Mouse (Mus musculus): ENCODE measurements around the gene Rtkn. TPM values are rescaled to one million over a fixed set of nuclear protein-coding genes. Genes with fewer than 3 reads are reported as not detected.

The Rtkn gene
- polyA plus RNA-seq, 1 experiment from 2014 or later, result 79.5 TPM

DNA sequence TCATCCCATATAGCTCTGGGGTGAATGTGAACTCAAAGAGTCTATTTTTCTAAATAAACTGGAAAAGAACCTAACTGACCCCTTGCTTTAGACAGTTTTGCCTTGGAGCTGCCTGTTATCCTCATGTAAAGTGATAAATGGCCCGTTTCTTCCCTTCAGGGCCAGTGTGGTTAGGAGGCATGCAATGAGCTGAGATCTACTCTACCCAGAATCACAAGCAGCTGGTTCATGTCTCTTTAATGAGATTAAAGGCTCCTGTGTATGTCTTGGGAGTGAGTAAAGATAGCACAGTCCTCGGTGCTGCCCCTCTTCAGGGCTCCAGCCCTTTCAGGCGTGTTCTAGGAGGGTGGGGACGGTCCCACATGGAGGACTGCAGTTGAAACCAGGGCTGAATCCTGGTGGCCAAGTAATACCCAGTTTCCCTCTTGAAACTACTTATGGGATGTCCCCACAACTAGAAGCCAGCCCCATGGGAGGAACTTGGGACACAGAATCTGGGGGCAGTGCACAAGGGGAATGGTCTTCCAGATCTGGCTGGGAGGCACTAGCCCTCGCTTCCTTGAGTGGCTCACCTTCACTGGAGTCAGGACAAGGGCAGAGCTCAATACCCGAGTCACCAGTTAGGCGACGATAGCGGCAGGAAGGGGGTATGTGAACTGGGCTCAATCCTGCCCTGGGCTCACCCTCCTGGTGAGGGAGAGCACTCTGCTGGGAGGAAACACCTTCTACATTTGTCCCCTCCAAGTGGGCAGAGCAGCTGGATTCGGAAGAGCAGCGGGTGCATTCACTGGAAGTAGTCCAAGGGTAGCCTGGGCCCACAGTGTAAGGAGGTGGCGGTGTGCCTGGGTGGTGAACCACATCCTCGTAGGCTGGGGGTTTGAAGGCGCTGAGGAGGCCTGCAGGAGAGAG is 16.2 kb upstream of the Rtkn start:
- 81% methylated on average over 14 of the region's 14 CpGs for WGBS
- Histone ChIP-seq H3K9ac (no peak overlapping the region), H3K4me3 (no peak overlapping the region), H3K4me2 (no peak overlapping the region), H3K27ac (no peak overlapping the region), H3K36me3 (peaks cover 30% of the 10 kb centered on the region), H3K27me3 (no peaks in the 10 kb centered on the region), H3K9me3 (no peaks in the 10 kb centered on the region), H3K4me1 (peaks cover 65% of the 10 kb centered on the region)
- ATAC-seq (ENCODE audit: insufficient number of reproducible peaks, low FRiP score, low TSS enrichment, low read depth), result no peak

DNA sequence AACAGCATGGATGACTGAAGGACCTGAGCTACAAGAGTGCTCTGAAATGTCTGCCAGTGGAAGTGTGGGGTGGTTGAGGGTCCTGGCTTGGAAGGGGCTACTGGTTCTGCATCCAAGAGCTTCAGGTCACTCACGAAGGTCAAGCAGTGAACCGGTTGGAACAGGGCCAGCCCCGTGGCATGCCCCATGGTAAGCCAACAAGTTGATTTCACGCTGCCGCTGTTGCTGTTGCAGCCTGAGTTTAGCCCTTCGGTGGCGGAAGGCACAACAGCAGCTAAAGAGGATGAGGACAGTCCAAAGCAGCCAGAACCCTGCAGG is 15.6 kb upstream of the Rtkn start:
- Histone ChIP-seq H3K9ac (no peak overlapping the region), H3K36me3 (peaks cover 30% of the 10 kb centered on the region), H3K27me3 (no peaks in the 10 kb centered on the region), H3K4me3 (peak overlapping the region; percentile 79; the same call in 1 of the 2 replicates), H3K27ac (no peak overlapping the region), H3K4me1 (peaks cover 67% of the 10 kb centered on the region), H3K4me2 (no peak overlapping the region), H3K9me3 (no peaks in the 10 kb centered on the region)
- WGBS, result 73% methylated on average over 7 of the region's 7 CpGs
- ATAC-seq (ENCODE audit: insufficient number of reproducible peaks, low FRiP score, low TSS enrichment, low read depth), result no peak

- Histone ChIP-seq H3K4me3 (peak within 1 kb of the TSS; percentile 79), H3K4me1 (peaks cover 66% of the 10 kb centered on the region), H3K4me2 (peak within 1 kb of the TSS; percentile 92), H3K9me3 (no peaks in the 10 kb centered on the region), H3K9ac (peak within 1 kb of the TSS; percentile 83), H3K27me3 (no peaks in the 10 kb centered on the region), H3K27ac (peak within 1 kb of the TSS; percentile 98), H3K36me3 (peaks cover 30% of the 10 kb centered on the region)
- under 1% methylated on average over 38 of the region's 38 CpGs for WGBS
- ATAC-seq (ENCODE audit: insufficient number of reproducible peaks, low FRiP score, low TSS enrichment, low read depth), result peak; percentile 96
Observed at GRCm38 (mm10) chr6:83120930-83121862, 14.1 kb upstream of the Rtkn start, which contains the start of gene Wbp1. Gene Wbp1 (minus strand): TSS chr6:83121559.

DNA sequence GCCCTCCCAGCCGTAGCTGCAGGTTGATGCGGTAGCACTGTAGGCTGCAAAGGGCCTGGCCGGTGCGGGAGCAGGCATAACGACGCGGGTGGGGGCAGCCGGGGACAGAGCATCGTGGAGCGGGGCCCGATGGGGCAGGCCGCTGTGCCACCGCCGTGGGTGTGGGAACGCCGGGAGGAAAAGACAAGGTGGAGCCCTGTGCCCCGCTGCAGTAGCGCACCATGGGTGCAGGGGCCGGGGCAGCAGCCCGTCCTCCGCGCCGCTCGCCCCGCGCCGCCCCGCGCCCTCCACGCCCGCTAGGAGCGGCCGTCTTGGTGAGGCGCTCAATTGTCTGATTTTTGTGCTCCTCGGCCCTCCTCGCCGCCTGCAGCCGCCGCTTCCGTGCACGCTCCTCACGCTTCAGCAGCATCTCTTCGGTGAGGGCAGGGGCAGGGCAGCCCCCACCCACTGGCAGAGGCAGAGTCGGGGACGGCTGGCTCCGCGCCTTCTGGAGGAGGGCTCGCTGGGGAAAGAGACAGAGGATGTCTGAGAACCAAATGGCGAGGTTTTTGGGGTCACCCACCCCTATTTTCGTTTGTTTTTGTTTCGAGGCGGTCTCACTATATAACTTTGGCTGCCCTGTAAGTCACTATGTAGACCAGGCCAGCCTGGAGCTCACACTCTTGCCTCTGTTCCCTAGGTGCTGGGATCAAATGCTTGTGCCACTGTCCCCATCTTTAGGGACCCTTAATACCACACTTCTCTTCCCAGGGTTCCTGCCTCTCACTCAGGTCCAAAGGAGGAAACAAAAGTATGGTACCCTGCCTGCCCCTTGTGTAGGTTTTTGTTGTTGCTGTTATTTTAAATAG is 13.2 kb upstream of the Rtkn start:
- H3K9me3 ChIP-seq, result no peaks in the 10 kb centered on the region
- WGBS, result 1% methylated on average over 46 of the region's 52 CpGs
- H3K9ac ChIP-seq, result peak overlapping the region; percentile 83
- H3K4me3 ChIP-seq, result peak overlapping the region; percentile 79
- peak overlapping the region; percentile 92 for H3K4me2 ChIP-seq
- no peaks in the 10 kb centered on the region for H3K27me3 ChIP-seq
- H3K36me3 ChIP-seq, result peaks cover 26% of the 10 kb centered on the region
- H3K4me1 ChIP-seq, result peaks cover 57% of the 10 kb centered on the region
- no peak for ATAC-seq (ENCODE audit: insufficient number of reproducible peaks, low FRiP score, low TSS enrichment, low read depth)
- peak overlapping the region; percentile 98 for H3K27ac ChIP-seq

- Histone ChIP-seq H3K4me3 (peak overlapping the region; percentile 79; the same call in 1 of the 2 replicates), H3K4me1 (peaks cover 52% of the 10 kb centered on the region), H3K27me3 (no peaks in the 10 kb centered on the region), H3K9me3 (no peaks in the 10 kb centered on the region), H3K27ac (peak overlapping the region; percentile 98; the same call in 1 of the 2 replicates), H3K36me3 (peaks cover 17% of the 10 kb centered on the region), H3K4me2 (peak overlapping the region; percentile 92), H3K9ac (no peak overlapping the region)
- no peak for ATAC-seq (ENCODE audit: insufficient number of reproducible peaks, low FRiP score, low TSS enrichment, low read depth)
- 73% methylated on average over 5 of the region's 5 CpGs for WGBS
Observed at GRCm38 (mm10) chr6:83122961-83123360, 12.3 kb upstream of the Rtkn start.

DNA sequence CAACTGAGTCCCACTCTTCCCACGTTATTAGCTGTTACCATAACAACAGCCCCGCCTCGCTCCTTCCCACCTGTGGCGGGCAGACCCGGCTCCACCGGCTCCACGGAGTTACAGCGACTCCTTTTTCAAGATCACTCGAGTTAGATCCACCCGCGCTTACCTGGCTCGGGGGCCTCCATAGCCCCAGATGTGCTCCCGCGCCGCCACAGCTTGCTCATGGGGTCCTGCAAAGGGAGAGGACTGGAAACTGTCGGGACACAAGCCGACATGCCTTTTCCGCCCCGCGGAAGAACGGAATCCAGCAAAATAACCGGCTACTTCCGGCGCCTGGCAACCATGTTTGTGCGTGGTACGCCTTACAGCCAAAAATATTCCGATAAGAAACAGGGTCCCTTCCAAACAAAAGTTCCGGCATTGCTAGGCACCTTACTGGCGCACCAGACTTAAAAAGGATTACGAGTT is 10.4 kb upstream of the Rtkn start:
- no peaks in the 10 kb centered on the region for H3K27me3 ChIP-seq
- under 1% methylated on average over 30 of the region's 30 CpGs for whole genome bisulfite sequencing
- H3K4me1 ChIP-seq, result peaks cover 44% of the 10 kb centered on the region
- ATAC-seq (ENCODE audit: insufficient number of reproducible peaks, low FRiP score, low TSS enrichment, low read depth), result no peak
- H3K4me3 ChIP-seq, result peak overlapping the region; percentile 75
- peak overlapping the region; percentile 90 for H3K4me2 ChIP-seq
- H3K27ac ChIP-seq, result peak overlapping the region; percentile 75
- H3K9me3 ChIP-seq, result no peaks in the 10 kb centered on the region
- H3K9ac ChIP-seq, result peak overlapping the region; percentile 66
- no peaks in the 10 kb centered on the region for H3K36me3 ChIP-seq

DNA sequence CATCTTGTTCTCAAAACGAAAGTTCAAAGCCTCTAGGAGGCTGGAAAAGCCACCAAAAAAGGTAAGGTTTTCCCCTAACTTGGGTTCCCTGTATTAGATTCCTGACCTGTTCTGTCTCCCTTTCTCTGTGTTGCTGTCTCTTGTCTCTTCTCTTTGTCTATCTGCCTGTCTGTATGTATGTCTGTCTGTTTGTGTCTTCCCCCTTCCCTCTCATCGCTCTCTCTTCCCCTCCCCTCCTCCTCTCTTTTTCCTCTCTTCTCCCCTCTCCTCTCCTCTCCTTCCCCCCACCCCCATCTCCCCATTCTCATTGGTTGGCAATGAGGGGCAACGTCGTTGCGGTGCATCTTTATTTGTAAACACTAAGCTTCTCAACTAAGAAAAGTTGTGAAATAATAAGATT is 9.9 kb upstream of the Rtkn start, which contains the start of gene Ino80b:
Ino80b (minus strand) TSS at position 101 of the 400 bp plus-strand sequence.
- Histone ChIP-seq H3K27me3 (no peaks in the 10 kb centered on the region), H3K4me2 (peak within 1 kb of the TSS; percentile 90), H3K9me3 (no peaks in the 10 kb centered on the region), H3K27ac (peak within 1 kb of the TSS; percentile 75), H3K9ac (peak within 1 kb of the TSS; percentile 66), H3K36me3 (no peaks in the 10 kb centered on the region), H3K4me1 (peaks cover 40% of the 10 kb centered on the region), H3K4me3 (peak within 1 kb of the TSS; percentile 75)
- 27% methylated on average over 5 of the region's 5 CpGs for WGBS
- no peak for ATAC-seq (ENCODE audit: insufficient number of reproducible peaks, low FRiP score, low TSS enrichment, low read depth)

DNA sequence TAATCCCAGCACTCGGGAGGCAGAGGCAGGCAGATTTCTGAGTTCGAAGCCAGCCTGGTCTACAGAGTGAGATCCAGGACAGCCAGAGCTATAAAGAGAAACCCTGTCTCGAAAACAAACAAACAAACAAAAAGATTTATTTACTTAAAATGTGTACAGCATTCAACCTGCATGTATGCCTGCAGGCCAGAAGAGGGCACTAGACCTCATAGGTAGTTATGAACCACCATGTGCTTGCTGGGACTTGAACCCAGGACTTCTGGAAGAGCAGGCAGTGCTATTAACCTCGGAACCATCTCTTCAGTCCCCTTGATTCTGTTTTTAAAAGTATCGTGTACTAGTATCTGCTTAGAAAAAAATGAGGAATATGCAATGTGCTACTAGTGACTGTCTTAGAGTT is 7.8 kb upstream of the Rtkn start:
- H3K36me3 ChIP-seq, result no peaks in the 10 kb centered on the region
- no peak overlapping the region for H3K27ac ChIP-seq
- 93% methylated on average over 5 of the region's 5 CpGs for WGBS
- H3K4me3 ChIP-seq, result no peak overlapping the region
- no peaks in the 10 kb centered on the region for H3K9me3 ChIP-seq
- no peak overlapping the region for H3K4me2 ChIP-seq
- no peak overlapping the region for H3K9ac ChIP-seq
- H3K27me3 ChIP-seq, result no peaks in the 10 kb centered on the region
- H3K4me1 ChIP-seq, result peaks cover 26% of the 10 kb centered on the region
- ATAC-seq (ENCODE audit: insufficient number of reproducible peaks, low FRiP score, low TSS enrichment, low read depth), result no peak

DNA sequence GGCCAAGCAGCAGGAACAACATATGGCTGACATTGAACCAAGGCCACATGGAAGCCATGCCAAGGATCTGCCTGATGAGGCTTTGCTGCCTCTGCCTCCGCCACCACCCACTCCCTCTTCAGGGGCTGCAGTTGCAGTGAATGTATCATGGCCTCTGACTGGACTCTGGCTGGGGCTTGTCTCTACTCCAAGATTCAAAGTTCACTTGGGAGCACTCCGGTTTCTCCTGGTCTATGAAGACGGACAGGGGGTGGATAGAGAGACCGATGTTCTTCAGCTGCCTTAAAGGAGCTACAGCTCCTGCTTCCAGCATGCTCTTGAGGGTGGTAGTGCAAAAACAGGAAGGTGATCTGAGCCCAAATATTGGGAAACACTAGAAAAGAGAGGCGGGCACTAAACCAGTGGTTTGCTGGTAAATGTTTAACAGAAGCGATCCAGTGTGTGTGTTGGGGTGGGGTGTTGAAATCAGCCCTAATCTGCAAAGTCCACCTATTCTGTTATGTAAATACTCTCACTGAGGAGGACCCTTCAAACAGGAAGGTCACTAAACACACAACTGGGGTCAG is 3.7 kb upstream of the Rtkn start:
- Histone ChIP-seq H3K4me2 (no peak overlapping the region), H3K36me3 (no peaks in the 10 kb centered on the region), H3K27me3 (no peaks in the 10 kb centered on the region), H3K4me3 (no peak overlapping the region), H3K9ac (no peak overlapping the region), H3K27ac (no peak overlapping the region), H3K4me1 (peaks cover 17% of the 10 kb centered on the region), H3K9me3 (no peaks in the 10 kb centered on the region)
- ATAC-seq (ENCODE audit: insufficient number of reproducible peaks, low FRiP score, low TSS enrichment, low read depth), result no peak
- WGBS, result 73% methylated on average over 6 of the region's 6 CpGs

DNA sequence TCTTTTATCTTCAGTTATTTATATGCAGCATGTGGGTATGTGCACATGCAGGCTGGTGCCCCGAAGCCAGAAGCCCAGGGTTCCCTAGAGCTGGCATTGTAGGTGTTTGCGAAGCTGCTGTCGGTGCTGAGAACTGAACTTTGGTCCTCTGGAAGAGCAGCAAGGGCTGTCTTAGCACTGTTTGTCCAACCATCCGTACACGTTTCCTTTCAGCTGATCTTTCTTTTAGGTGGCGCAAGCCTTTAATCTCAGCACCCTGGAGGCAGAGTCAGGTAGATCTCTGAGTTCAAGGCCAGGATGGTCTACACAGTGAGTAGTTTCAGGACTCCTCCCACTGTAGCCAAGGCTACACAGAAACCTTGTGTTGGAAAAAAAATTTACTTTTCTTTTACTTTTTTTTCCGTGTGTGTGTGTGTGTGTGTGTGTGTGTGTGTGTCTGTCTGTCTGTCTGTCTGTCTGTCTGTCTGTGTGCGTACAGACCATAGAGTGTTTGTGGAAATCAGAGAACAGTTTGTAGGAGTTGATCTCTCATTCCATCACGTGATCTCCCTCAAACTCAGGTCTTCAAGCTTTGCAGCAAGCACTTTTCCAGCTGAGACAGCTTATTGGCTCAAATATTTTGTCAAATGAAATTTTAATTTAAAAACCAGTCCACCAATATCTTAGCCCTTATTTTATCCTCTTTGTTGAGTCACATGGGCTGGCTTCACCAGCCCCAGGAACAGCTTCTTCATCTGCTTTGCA is 2.9 kb upstream of the Rtkn start:
- Histone ChIP-seq H3K9ac (no peak overlapping the region), H3K27me3 (no peaks in the 10 kb centered on the region), H3K4me2 (no peak overlapping the region), H3K27ac (no peak overlapping the region), H3K4me3 (no peak overlapping the region), H3K9me3 (no peaks in the 10 kb centered on the region), H3K36me3 (no peaks in the 10 kb centered on the region), H3K4me1 (peaks cover 17% of the 10 kb centered on the region)
- 79% methylated on average over 9 of the region's 9 CpGs for WGBS
- ATAC-seq (ENCODE audit: insufficient number of reproducible peaks, low FRiP score, low TSS enrichment, low read depth), result no peak
